Mouse (Mus musculus) lung, adult 18-20 months (tissue): Measurements from ENCODE around the gene Ccm2l.

Experiments used
- DNase-seq, 2 experiments: peaks; one replicate each; pipeline ENCODE4 v3.0.0; 2022; ENCODE audit warnings: mixed read lengths in 2 of 2

The Ccm2l gene

DNA sequence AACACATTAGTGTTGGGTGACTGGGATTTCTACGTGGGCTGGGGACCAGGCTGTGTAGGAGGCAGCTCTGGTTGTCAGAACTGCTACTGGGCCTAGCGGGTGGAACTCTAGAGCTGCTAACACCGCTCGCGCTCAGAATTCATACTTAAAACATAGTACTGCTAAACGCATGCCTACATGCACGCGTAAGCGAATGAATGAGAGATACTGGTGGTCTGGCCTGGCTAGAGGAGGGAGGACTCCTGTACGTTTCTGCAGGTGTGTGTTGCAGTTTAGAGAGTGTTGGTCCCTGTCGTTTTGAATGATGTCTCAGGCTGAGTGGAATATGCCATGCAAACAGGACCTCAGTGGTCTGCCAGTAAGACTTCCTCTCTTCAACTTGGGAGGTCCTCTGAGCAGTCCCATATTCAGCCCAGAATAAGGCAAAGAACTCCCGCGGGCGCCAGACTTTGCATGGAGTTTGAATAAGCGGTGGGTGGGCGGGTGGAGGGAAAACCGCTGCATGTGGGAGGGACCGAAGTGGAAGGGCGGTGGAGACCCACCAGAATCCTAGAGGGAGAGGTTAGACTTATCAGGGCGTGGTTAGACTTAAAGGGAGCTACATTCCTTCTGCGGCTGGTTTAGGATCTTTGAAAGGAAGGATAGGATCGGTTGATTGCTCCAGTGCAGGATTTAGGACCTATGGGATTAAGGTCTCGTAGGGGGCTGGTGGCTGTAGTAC, 41.5 kb downstream of the Ccm2l start:
- no peak for DNase-seq

- DNase-seq = no peak
Measured at GRCm38 (mm10) chr2:153107802-153108201, 42.0 kb downstream of the Ccm2l start.

DNA sequence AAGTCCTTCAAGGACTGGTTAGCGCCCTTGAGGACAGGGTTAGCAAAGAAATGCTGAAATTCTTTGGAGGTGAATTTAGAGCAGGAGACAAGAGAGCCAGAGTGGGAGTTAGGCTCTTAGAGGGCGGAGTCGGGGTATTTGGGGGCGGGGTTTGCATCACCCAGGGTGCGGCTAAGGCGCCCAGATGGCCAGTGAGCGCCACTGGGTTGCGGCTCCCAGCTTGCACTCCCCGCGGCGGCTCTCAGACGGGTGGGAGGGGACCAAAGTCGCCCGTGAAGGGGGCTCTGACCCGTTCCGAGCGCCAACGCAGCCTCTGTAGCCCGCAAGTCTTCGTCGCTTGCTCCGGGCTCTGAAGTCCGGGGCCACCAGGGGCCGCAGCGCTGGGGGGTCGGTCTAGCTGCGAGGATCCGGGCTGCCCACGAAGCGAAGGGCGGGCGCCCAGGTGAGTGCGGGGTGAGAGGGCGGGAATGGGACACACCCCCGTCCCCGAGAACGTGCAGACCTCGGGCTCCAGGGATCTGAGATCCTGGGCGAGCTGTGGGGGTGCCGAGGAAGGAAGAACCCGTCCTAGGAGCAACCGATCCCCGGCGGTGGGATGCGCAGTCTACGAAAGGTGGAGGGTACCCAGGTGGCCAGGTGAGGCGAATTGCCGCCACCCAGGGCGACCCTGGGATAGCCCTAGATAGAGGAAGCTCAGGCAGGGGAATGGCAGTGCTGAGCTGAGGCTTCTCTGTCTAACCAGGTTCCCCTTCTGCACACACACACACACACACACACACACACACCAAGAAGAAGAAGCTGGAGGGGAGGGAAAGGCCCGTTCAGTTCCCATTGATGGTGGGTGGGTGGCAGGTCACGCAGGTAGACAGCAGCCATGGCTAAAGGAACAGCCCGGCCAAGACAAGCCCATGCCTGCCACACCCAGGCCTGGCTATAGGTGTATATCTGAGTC, 42.8 kb downstream of the Ccm2l start, which contains the start of gene Hck:
Gene Hck (plus strand): TSS at position 156 of the 952 bp plus-strand sequence.
- peak; percentile 83 to 87 for DNase-seq

DNA sequence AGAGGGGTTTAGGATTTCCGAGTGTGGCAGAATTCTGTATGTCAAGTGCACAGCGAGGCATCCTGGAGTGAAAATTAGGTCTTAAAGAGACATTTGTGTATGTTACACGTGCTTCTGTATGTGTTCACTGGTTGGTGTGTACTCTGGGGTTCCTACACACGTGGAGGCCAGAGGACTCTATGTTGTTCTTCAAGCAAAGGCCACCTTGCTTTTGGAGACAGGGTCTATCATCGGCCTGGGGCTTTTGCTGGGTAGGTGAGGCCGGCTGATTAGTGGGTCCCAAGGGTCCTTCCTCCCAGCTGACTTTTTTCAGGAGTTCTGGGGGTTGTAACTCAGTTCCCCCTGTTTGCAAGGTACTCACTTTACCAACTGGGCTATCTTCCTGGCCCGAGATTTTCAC, 43.8 kb downstream of the Ccm2l start:
- DNase-seq = no peak

DNA sequence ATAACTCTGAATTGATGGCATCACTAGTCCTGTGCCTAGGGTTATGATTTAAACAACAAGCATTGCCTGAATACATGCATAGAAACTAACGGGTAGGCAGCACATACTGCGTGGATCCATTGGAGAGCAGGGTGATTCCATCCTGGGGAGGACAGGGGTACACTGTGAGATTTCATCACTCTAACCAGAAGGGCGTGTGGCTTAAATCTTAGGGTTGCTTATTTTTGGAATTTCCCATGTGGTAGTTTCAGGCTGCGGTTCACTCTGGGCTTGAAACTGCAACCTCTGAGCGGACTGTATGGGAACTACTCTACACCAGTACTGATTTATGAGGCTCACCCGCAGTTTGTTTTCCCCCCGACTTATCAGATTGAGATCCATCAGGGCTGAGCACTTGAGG, 45.5 kb downstream of the Ccm2l start:
- no peak for DNase-seq

GRCm38 (mm10) chr2:153115679-153116081, 49.9 kb downstream of the Ccm2l start:
- DNase-seq = no peak

- peak in 1 of 2 experiments; percentile 21 for DNase-seq
Measured at GRCm38 (mm10) chr2:153117051-153117486, 51.3 kb downstream of the Ccm2l start.

DNA sequence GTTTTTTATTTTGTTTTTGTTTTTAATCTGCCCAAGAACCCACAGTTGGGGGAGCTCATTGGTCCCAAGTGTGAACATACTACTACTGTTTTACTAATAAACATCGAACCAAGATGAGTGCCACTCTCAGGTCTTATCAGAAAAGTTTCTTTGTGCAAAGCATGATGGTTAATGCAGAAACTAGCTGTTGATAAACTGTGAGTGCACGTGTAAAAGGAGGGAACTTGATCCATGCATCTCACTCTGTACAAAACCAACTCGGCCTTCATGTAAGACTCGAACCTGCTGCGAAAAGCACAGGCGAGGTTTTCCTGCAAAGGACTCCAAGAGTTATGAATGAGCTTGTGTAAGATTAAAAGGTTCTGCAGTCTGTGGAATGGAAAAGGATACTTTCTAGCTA, 53.7 kb downstream of the Ccm2l start:
- DNase-seq = no peak

DNA sequence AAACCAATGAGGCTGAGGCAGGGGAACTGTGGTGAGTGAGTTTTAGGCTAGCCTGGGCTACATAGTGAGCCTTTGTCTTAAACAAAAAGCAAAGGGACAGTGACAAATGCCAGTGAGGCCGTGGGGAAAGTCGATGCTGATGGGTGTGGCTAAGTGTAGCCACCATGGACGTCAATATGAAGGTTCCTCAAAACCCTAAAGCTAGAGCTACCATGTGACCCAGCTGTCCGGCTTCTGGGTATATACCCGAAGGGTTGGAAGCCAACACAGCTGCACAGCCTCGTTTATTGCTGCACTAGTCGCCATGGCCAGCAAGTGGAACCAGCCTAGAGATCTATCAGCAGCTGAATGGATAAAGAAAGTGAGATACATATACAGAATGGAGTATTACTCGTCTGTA, 54.4 kb downstream of the Ccm2l start:
- DNase-seq = peak in 1 of 2 experiments; percentile 19

DNA sequence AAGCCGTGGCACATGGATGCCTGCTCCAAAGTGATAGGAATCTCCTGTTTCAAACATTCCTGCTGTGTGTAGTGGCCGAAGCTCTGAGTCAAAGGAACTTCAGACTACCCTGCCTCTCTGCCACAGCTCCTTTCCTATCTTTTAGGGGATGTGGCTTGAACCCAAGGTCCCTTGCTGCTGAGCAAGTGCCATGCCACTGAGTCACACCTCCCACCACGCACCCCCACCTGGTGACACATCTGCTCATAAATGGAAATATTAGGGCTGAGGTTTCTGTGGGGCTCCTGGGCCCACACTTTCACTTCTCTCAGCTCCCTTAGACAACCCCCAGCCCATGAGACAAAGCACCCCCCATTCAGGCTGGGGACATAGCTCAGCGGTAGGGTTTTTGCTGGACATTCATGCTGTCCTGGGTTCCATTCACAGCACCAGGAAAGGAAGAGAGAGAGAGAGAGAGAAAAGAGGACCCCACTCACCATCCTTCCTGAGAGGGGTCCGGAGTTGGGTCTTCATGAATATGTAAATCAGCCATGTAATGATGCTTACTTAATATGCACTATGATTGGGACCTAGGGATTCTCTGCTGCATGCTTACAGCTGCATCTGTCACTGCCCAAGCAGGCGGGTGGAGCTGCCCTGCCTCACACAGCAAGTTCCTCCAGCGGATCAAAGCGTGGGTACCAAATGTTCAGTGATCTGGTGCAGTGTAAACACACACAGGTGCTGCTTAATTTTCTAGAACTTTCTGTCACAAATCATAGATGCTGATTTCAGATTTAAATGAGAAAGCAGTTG, 56.3 kb downstream of the Ccm2l start:
- DNase-seq = no peak

DNA sequence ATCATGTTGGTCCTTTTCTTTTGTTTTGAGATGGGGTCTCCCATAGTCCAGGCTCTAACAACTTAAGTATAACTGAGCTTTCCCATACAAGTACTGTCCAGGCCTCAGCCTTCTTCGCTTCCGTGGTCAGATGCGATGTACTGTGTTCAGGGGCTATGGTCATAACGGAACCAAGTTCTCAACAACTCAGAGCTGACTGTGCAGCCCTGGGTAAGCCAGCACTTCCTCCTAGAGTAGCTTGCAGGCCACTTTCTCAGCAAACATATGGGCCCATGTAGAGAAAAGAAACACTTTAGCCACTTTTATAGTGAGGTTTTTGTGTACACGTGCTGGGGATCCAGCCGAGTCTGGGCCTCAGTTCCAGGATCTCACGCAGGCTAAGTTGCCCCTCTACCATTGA, 56.9 kb downstream of the Ccm2l start:
- DNase-seq = no peak

- no peak for DNase-seq
Measured at GRCm38 (mm10) chr2:153125875-153126274, 60.1 kb downstream of the Ccm2l start.

DNA sequence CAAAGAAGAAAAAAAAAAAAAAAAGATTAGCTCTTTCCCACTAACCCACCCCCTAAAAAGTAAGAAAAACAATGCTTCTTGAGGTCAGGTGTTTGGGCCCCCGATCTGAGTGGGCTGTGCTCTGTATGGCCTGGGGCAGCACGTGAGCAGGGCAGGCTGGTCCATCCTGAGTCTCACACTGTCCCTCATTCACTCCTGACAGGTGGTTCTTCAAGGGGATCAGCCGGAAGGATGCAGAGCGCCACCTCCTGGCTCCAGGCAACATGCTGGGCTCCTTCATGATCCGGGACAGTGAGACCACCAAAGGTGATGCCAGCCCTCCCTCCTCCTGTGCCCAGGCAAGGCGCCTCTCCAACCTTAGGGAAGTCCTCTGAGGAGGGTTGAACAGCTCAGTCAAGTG, 65.3 kb downstream of the Ccm2l start:
- no peak for DNase-seq
